Mouse (Mus musculus): ENCODE data around the gene Tekt2. TPM values are rescaled to one million over a fixed set of nuclear protein-coding genes. Genes with fewer than 3 reads are reported as not detected.

Tekt2 gene
- polyA plus RNA-seq, 1 experiment from 2014 or later = 13.2 TPM

- H3K36me3 ChIP-seq (ENCODE audit: control insufficient read depth, insufficient read depth, low read length) = no peaks in the 10 kb centered on the region
- peaks cover 5% of the 10 kb centered on the region; the same call in 1 of the 2 replicates for H3K27me3 ChIP-seq (ENCODE audit: control insufficient read depth, insufficient read depth, low read depth, low read length)
- 42% methylated on average over 13 of the region's 13 CpGs for WGBS
- H3K27ac ChIP-seq (ENCODE audit: low read length) = no peak overlapping the region
- H3K4me2 ChIP-seq (ENCODE audit: low read depth, low read length) = peak overlapping the region; percentile 43; the same call in 1 of the 2 replicates
- H3K9ac ChIP-seq (ENCODE audit: low read length) = no peak overlapping the region
- no peak overlapping the region for H3K4me3 ChIP-seq (ENCODE audit: low read length)
- no peaks in the 10 kb centered on the region for H3K9me3 ChIP-seq (ENCODE audit: control insufficient read depth, low read length)
- peaks cover 15% of the 10 kb centered on the region for H3K4me1 ChIP-seq (replicated peaks; ENCODE audit: control insufficient read depth, insufficient read depth, low read length)
- ATAC-seq (ENCODE audit: low read depth) = no peak
These were observed 627 bp downstream of the Tekt2 start for GRCm38 (mm10) chr4:126324861-126325260.

- H3K9me3 ChIP-seq (ENCODE audit: control insufficient read depth, low read length) = no peaks in the 10 kb centered on the region
- peaks cover 15% of the 10 kb centered on the region for H3K4me1 ChIP-seq (replicated peaks; ENCODE audit: control insufficient read depth, insufficient read depth, low read length)
- H3K27ac ChIP-seq (ENCODE audit: low read length) = no peak overlapping the region
- no peak overlapping the region for H3K4me3 ChIP-seq (ENCODE audit: low read length)
- ATAC-seq (ENCODE audit: low read depth) = no peak
- peaks cover 5% of the 10 kb centered on the region; the same call in 1 of the 2 replicates for H3K27me3 ChIP-seq (ENCODE audit: control insufficient read depth, insufficient read depth, low read depth, low read length)
- peaks cover 8% of the 10 kb centered on the region for H3K36me3 ChIP-seq (ENCODE audit: control insufficient read depth, insufficient read depth, low read length)
- no peak overlapping the region for H3K4me2 ChIP-seq (ENCODE audit: low read depth, low read length)
- 94% methylated on average over 13 of the region's 13 CpGs for WGBS
- no peak overlapping the region for H3K9ac ChIP-seq (ENCODE audit: low read length)
These were observed 2.8 kb downstream of the Tekt2 start for GRCm38 (mm10) chr4:126322646-126323045.

GRCm38 (mm10) chr4:126321854-126322511 is 3.5 kb downstream of the Tekt2 start:
- H3K36me3 ChIP-seq (ENCODE audit: control insufficient read depth, insufficient read depth, low read length) = peaks cover 15% of the 10 kb centered on the region
- H3K4me3 ChIP-seq (ENCODE audit: low read length) = peak overlapping the region; percentile 82
- peak; percentile 27 for ATAC-seq (ENCODE audit: low read depth)
- H3K4me1 ChIP-seq (replicated peaks; ENCODE audit: control insufficient read depth, insufficient read depth, low read length) = peaks cover 15% of the 10 kb centered on the region
- H3K27ac ChIP-seq (ENCODE audit: low read length) = no peak overlapping the region
- H3K9me3 ChIP-seq (ENCODE audit: control insufficient read depth, low read length) = no peaks in the 10 kb centered on the region
- H3K27me3 ChIP-seq (ENCODE audit: control insufficient read depth, insufficient read depth, low read depth, low read length) = peaks cover 5% of the 10 kb centered on the region; the same call in 1 of the 2 replicates
- WGBS = 49% methylated on average over 28 of the region's 28 CpGs
- H3K4me2 ChIP-seq (ENCODE audit: low read depth, low read length) = peak overlapping the region; percentile 93
- 0 out of 2 replicates have a peak overlapping the region, but pooled peaks have one; percentile 48 for H3K9ac ChIP-seq (ENCODE audit: low read length)

- peaks cover 22% of the 10 kb centered on the region for H3K36me3 ChIP-seq (ENCODE audit: control insufficient read depth, insufficient read depth, low read length)
- peak within 1 kb of the TSS; percentile 93 for H3K4me2 ChIP-seq (ENCODE audit: low read depth, low read length)
- peaks cover 15% of the 10 kb centered on the region for H3K4me1 ChIP-seq (replicated peaks; ENCODE audit: control insufficient read depth, insufficient read depth, low read length)
- H3K27me3 ChIP-seq (ENCODE audit: control insufficient read depth, insufficient read depth, low read depth, low read length) = peaks cover 5% of the 10 kb centered on the region; the same call in 1 of the 2 replicates
- H3K9ac ChIP-seq (ENCODE audit: low read length) = peak within 1 kb of the TSS; percentile 81
- under 1% methylated on average over 80 of the region's 80 CpGs for WGBS
- peak within 1 kb of the TSS; percentile 82 for H3K4me3 ChIP-seq (ENCODE audit: low read length)
- H3K9me3 ChIP-seq (ENCODE audit: control insufficient read depth, low read length) = no peaks in the 10 kb centered on the region
- ATAC-seq (ENCODE audit: low read depth) = peak; percentile 89
- H3K27ac ChIP-seq (ENCODE audit: low read length) = peak within 1 kb of the TSS; percentile 50
These were observed 4.2 kb downstream of the Tekt2 start, which contains the start of gene Adprhl2 for GRCm38 (mm10) chr4:126321111-126321853. Adprhl2 (minus strand) TSS chr4:126321703.

GRCm38 (mm10) chr4:126319806-126320205 is 5.7 kb downstream of the Tekt2 start:
- H3K36me3 ChIP-seq (ENCODE audit: control insufficient read depth, insufficient read depth, low read length) = peaks cover 30% of the 10 kb centered on the region
- peaks cover 3% of the 10 kb centered on the region; the same call in 1 of the 2 replicates for H3K27me3 ChIP-seq (ENCODE audit: control insufficient read depth, insufficient read depth, low read depth, low read length)
- no peak for ATAC-seq (ENCODE audit: low read depth)
- H3K27ac ChIP-seq (ENCODE audit: low read length) = no peak overlapping the region
- WGBS = 84% methylated on average over 6 of the region's 6 CpGs
- H3K9me3 ChIP-seq (ENCODE audit: control insufficient read depth, low read length) = no peaks in the 10 kb centered on the region
- peaks cover 8% of the 10 kb centered on the region for H3K4me1 ChIP-seq (replicated peaks; ENCODE audit: control insufficient read depth, insufficient read depth, low read length)
- no peak overlapping the region for H3K4me3 ChIP-seq (ENCODE audit: low read length)
- H3K4me2 ChIP-seq (ENCODE audit: low read depth, low read length) = no peak overlapping the region
- H3K9ac ChIP-seq (ENCODE audit: low read length) = no peak overlapping the region

- 89% methylated on average over 13 of the region's 13 CpGs for WGBS
- peaks cover 7% of the 10 kb centered on the region for H3K4me1 ChIP-seq (replicated peaks; ENCODE audit: control insufficient read depth, insufficient read depth, low read length)
These were observed 8.9 kb downstream of the Tekt2 start for GRCm38 (mm10) chr4:126316443-126317040.

GRCm38 (mm10) chr4:126315931-126316330 is 9.6 kb downstream of the Tekt2 start:
- Histone ChIP-seq H3K9ac (ENCODE audit: low read length) (no peak overlapping the region), H3K27ac (ENCODE audit: low read length) (no peak overlapping the region), H3K27me3 (ENCODE audit: control insufficient read depth, insufficient read depth, low read depth, low read length) (no peaks in the 10 kb centered on the region), H3K4me2 (ENCODE audit: low read depth, low read length) (no peak overlapping the region), H3K9me3 (ENCODE audit: control insufficient read depth, low read length) (no peaks in the 10 kb centered on the region), H3K36me3 (ENCODE audit: control insufficient read depth, insufficient read depth, low read length) (peaks cover 30% of the 10 kb centered on the region), H3K4me1 (replicated peaks; ENCODE audit: control insufficient read depth, insufficient read depth, low read length) (peaks cover 7% of the 10 kb centered on the region), H3K4me3 (ENCODE audit: low read length) (no peak overlapping the region)
- peak; percentile 43; the same call in 1 of the 2 replicates for ATAC-seq (ENCODE audit: low read depth)
- WGBS = 32% methylated on average over 5 of the region's 5 CpGs

More at GRCm38 (mm10) chr4:126316443-126317040, 8.9 kb downstream of the Tekt2 start:
- H3K27ac ChIP-seq (ENCODE audit: low read length) = no peak overlapping the region
- H3K4me2 ChIP-seq (ENCODE audit: low read depth, low read length) = no peak overlapping the region
- H3K9ac ChIP-seq (ENCODE audit: low read length) = no peak overlapping the region
- peaks cover 30% of the 10 kb centered on the region for H3K36me3 ChIP-seq (ENCODE audit: control insufficient read depth, insufficient read depth, low read length)
- no peaks in the 10 kb centered on the region for H3K9me3 ChIP-seq (ENCODE audit: control insufficient read depth, low read length)
- ATAC-seq (ENCODE audit: low read depth) = no peak
- H3K4me3 ChIP-seq (ENCODE audit: low read length) = no peak overlapping the region
- H3K27me3 ChIP-seq (ENCODE audit: control insufficient read depth, insufficient read depth, low read depth, low read length) = no peaks in the 10 kb centered on the region

- H3K27ac ChIP-seq (ENCODE audit: low read length) = no peak overlapping the region
- peaks cover 30% of the 10 kb centered on the region for H3K36me3 ChIP-seq (ENCODE audit: control insufficient read depth, insufficient read depth, low read length)
- no peak overlapping the region for H3K4me2 ChIP-seq (ENCODE audit: low read depth, low read length)
- no peaks in the 10 kb centered on the region for H3K9me3 ChIP-seq (ENCODE audit: control insufficient read depth, low read length)
- peaks cover 3% of the 10 kb centered on the region; the same call in 1 of the 2 replicates for H3K4me1 ChIP-seq (replicated peaks; ENCODE audit: control insufficient read depth, insufficient read depth, low read length)
- WGBS = 56% methylated on average over 10 of the region's 10 CpGs
- H3K4me3 ChIP-seq (ENCODE audit: low read length) = no peak overlapping the region
- H3K9ac ChIP-seq (ENCODE audit: low read length) = no peak overlapping the region
- H3K27me3 ChIP-seq (ENCODE audit: control insufficient read depth, insufficient read depth, low read depth, low read length) = no peaks in the 10 kb centered on the region
- ATAC-seq (ENCODE audit: low read depth) = no peak
These were observed 11.1 kb downstream of the Tekt2 start for GRCm38 (mm10) chr4:126314393-126314792.

GRCm38 (mm10) chr4:126313202-126313601 is 12.3 kb downstream of the Tekt2 start:
- Histone ChIP-seq H3K27me3 (ENCODE audit: control insufficient read depth, insufficient read depth, low read depth, low read length) (no peaks in the 10 kb centered on the region), H3K27ac (ENCODE audit: low read length) (no peak overlapping the region), H3K9me3 (ENCODE audit: control insufficient read depth, low read length) (no peaks in the 10 kb centered on the region), H3K4me2 (ENCODE audit: low read depth, low read length) (no peak overlapping the region), H3K4me3 (ENCODE audit: low read length) (no peak overlapping the region), H3K4me1 (replicated peaks; ENCODE audit: control insufficient read depth, insufficient read depth, low read length) (peaks cover 3% of the 10 kb centered on the region; the same call in 1 of the 2 replicates), H3K36me3 (ENCODE audit: control insufficient read depth, insufficient read depth, low read length) (peaks cover 28% of the 10 kb centered on the region), H3K9ac (ENCODE audit: low read length) (no peak overlapping the region)
- ATAC-seq (ENCODE audit: low read depth) = no peak; the same call in 1 of the 2 replicates
- 45% methylated on average over 5 of the region's 5 CpGs for WGBS
